Mouse (Mus musculus) erythroblast, embryonic 14.5 days (primary cell): ENCODE data around the gene Prox1.

Source experiments
- GATA1 ChIP-seq: IDR thresholded peaks from 2 replicates; pipeline ENCODE4 v1.6.1; 2012; ENCODE audit warnings: low read length, inconsistent platforms, mixed read lengths
- TAL1 ChIP-seq: IDR thresholded peaks from 3 replicates; pipeline ENCODE4 v1.6.1; 2012; ENCODE audit warnings: low read length, inconsistent platforms, mixed read lengths

- no peak for TF ChIP-seq GATA1
- TF ChIP-seq TAL1: no peak
Measured at GRCm38 (mm10) chr1:190171750-190172149, 1.2 kb upstream of the Prox1 start.
